Mouse (Mus musculus): Measurements from ENCODE around the gene Twnk. TPM values are rescaled to one million over a fixed set of nuclear protein-coding genes. Genes with fewer than 3 reads are reported as not detected.

Twnk gene
- polyA plus RNA-seq, 1 experiment from 2014 or later = 20.9 TPM

DNA sequence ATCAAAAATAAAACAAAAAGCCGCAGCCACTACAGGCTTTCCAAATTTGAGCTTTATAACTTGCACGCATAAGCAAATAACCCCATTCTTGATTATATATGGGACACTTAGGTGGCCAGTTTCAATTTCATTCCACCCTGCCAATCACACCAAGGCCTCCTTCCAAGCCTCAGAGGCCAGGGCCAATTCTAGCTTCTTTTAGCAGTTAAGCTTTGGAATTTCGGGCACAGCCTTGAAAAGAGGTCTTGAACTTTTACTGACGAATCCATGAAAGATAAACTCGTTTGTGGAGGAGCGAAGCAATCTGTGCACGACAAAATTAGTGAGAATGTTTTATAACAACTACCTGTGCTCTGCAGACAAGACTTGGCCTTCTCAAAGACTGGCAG, 52.3 kb downstream of the Twnk start:
- ATAC-seq = no peak
- Histone ChIP-seq H3K9ac (peak overlapping the region; percentile 87), H3K27ac (peak overlapping the region; percentile 96), H3K27me3 (replicated peaks) (no peaks in the 10 kb centered on the region), H3K4me3 (peak overlapping the region; percentile 79), H3K9me3 (replicated peaks) (no peaks in the 10 kb centered on the region), H3K4me1 (peaks cover 45% of the 10 kb centered on the region), H3K4me2 (peak overlapping the region; percentile 93), H3K36me3 (no peaks in the 10 kb centered on the region)
- WGBS (ENCODE audit: insufficient replicate concordance) = 49% methylated on average over 7 of the region's 7 CpGs

DNA sequence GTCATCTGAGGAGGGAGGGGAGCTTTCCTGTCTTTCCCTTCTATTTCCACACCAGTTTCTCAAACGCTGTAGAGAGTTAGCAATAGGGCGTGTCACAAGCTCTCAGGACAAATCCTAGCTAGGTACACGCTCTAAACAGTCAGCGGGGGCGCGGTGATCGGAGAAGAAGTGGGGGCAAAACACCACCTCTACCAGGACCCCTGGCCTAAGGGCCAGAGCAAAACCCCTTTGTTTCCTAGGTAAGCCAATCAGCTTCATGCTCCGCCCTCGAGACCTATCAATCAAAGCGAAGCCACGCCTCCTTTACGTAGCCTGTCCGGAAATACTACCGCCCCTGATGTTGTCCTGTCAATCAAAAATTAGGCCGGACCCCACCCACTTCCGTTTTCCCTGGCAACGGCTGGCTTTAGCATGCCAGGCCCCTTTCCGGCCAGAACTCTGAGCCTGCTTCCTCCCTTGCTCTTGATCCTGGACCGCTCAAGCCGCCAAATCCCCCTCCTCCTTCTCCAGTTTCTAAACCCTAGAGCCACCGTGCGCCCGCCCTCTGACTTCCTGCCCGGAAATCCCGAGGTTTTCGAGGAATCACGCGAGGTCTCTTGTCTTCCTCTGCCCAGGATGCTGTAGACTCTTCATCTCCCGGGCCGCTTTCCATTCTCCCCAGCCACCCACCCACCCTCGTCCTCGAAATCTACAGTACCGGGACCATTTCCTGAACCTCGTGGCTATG, 52.8 kb downstream of the Twnk start:
- peak overlapping the region; percentile 96 for H3K27ac ChIP-seq
- H3K4me2 ChIP-seq = peak overlapping the region; percentile 93
- no peaks in the 10 kb centered on the region for H3K27me3 ChIP-seq (replicated peaks)
- H3K9me3 ChIP-seq (replicated peaks) = no peaks in the 10 kb centered on the region
- WGBS (ENCODE audit: insufficient replicate concordance) = 1% methylated on average over 34 of the region's 34 CpGs
- H3K36me3 ChIP-seq = no peaks in the 10 kb centered on the region
- ATAC-seq = peak; percentile 86
- H3K4me1 ChIP-seq = peaks cover 47% of the 10 kb centered on the region
- peak overlapping the region; percentile 87 for H3K9ac ChIP-seq
- H3K4me3 ChIP-seq = peak overlapping the region; percentile 79

DNA sequence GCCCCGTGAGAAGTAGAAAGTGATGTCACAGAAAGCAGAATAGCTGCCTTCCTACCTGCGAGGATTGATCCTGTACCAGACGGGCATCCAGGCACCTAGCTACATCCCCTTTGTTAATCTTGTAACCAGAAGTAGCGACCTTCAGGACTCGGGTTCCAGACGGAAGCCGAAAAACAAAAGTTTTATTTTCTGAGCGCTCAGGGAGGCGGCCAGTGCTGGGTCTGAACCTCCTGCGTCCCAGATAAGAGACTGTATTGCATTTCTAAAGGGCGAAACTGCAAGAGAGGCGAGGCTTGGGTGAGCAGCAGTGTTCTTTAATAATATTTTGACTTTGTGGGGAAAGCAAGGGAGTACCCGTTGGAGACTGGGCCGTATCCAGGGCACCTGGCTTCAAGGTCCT, 53.4 kb downstream of the Twnk start:
- Histone ChIP-seq H3K27ac (peak overlapping the region; percentile 96), H3K27me3 (replicated peaks) (no peaks in the 10 kb centered on the region), H3K9me3 (replicated peaks) (no peaks in the 10 kb centered on the region), H3K36me3 (no peaks in the 10 kb centered on the region), H3K9ac (peak overlapping the region; percentile 87), H3K4me2 (peak overlapping the region; percentile 93), H3K4me1 (peaks cover 52% of the 10 kb centered on the region), H3K4me3 (peak overlapping the region; percentile 79)
- WGBS (ENCODE audit: insufficient replicate concordance) = under 1% methylated on average over 14 of the region's 14 CpGs
- peak; percentile 56 for ATAC-seq

Other genes starting within 250 kb of the Twnk start
- gene Pax2, start 249.6 kb upstream of the Twnk start, polyA plus RNA-seq (2016; fragmentation: Nextera tagmentation; extraction: Ambion mirVana) = not detected in 2 replicates
- 25.8 and 27.2 TPM in 2 replicates for gene Slf2, start 74.5 kb upstream of the Twnk start, polyA plus RNA-seq (2016; fragmentation: Nextera tagmentation; extraction: Ambion mirVana)
- gene Sema4g, start 16.6 kb upstream of the Twnk start, polyA plus RNA-seq (2016; fragmentation: Nextera tagmentation; extraction: Ambion mirVana) = 2.4 TPM in 2 replicates
- gene Mrpl43, start 779 bp downstream of the Twnk start, polyA plus RNA-seq (2016; fragmentation: Nextera tagmentation; extraction: Ambion mirVana) = 45.8 and 47.6 TPM in 2 replicates
- 18.3 and 19.6 TPM in 2 replicates for gene Lzts2, start 8.8 kb downstream of the Twnk start, polyA plus RNA-seq (2016; fragmentation: Nextera tagmentation; extraction: Ambion mirVana)
- gene Pdzd7, start 40.1 kb downstream of the Twnk start, polyA plus RNA-seq (2016; fragmentation: Nextera tagmentation; extraction: Ambion mirVana) = not detected in 2 replicates
- 4.1 TPM in 2 replicates for gene Sfxn3, start 41.8 kb downstream of the Twnk start, polyA plus RNA-seq (2016; fragmentation: Nextera tagmentation; extraction: Ambion mirVana)
- 0.18 and 0.35 TPM in 2 replicates for gene Kazald1, start 69.6 kb downstream of the Twnk start, polyA plus RNA-seq (2016; fragmentation: Nextera tagmentation; extraction: Ambion mirVana)
- not detected in 2 replicates for gene Tlx1, start 145.0 kb downstream of the Twnk start, polyA plus RNA-seq (2016; fragmentation: Nextera tagmentation; extraction: Ambion mirVana)
- gene Lbx1, start 230.1 kb downstream of the Twnk start, polyA plus RNA-seq (2016; fragmentation: Nextera tagmentation; extraction: Ambion mirVana) = 0.07 and 0.08 TPM in 2 replicates